Mouse (Mus musculus) limb, embryonic 15.5 days (tissue): ENCODE results near the gene Dlg5. TPM values are rescaled to one million over a fixed set of nuclear protein-coding genes. Genes with fewer than 3 reads are reported as not detected.

Source experiments
- ATAC-seq: fragments of 200-750 bp; cut with Nextera tagmentation; 2 replicates; pipeline ENCODE4 v1.8.0; 2017; ENCODE audit warnings: low read depth, moderate TSS enrichment; ENCODE audit not compliant: insufficient number of reproducible peaks, low FRiP score, low TSS enrichment
- H3K27ac ChIP-seq: fragments of 300-500 bp; sonication (generic); 2 replicates; pipeline ENCODE4 v1.5.1; 2015; ENCODE audit warnings: moderate library complexity, mild to moderate bottlenecking, inconsistent platforms
- H3K27me3 ChIP-seq: fragments of 300-500 bp; sonication (generic); 2 replicates; pipeline ENCODE4 v1.6.1; 2015; ENCODE audit warnings: inconsistent platforms
- H3K36me3 ChIP-seq: fragments of 300-500 bp; sonication (generic); 2 replicates; pipeline ENCODE4 v1.6.1; 2015; ENCODE audit warnings: inconsistent platforms
- H3K4me1 ChIP-seq: fragments of 300-500 bp; sonication (generic); 2 replicates; pipeline ENCODE4 v1.6.1; 2015; ENCODE audit warnings: inconsistent platforms
- H3K4me2 ChIP-seq: fragments of 300-500 bp; sonication (generic); 2 replicates; pipeline ENCODE4 v1.6.1; 2015; ENCODE audit warnings: mild to moderate bottlenecking, inconsistent platforms
- H3K4me3 ChIP-seq: fragments of 300-500 bp; sonication (generic); 2 replicates; pipeline ENCODE4 v1.5.1; 2015; ENCODE audit warnings: mild to moderate bottlenecking, inconsistent platforms
- H3K9ac ChIP-seq: fragments of 300-500 bp; sonication (generic); 2 replicates; pipeline ENCODE4 v1.6.1; 2015; ENCODE audit warnings: inconsistent platforms
- H3K9me3 ChIP-seq: fragments of 300-500 bp; sonication (generic); 2 replicates; pipeline ENCODE4 v1.6.1; 2016; ENCODE audit warnings: inconsistent platforms
- WGBS: fragments of 180-500 bp; shearing (Covaris S2); methylation state at CpG from one replicate; pipeline ENCODE4 v1.1.7; 2015; 5-methylcytosine and 5-hydroxymethylcytosine counted together
- polyA plus RNA-seq: library from polyadenylated mRNA; unstranded; fragments of >200 nt; fragmentation: Nextera tagmentation; extraction: Ambion mirVana; gene quantifications from 2 replicates; pipeline ENCODE4 v1.2.1, GENCODE M21; 2015

The Dlg5 gene
- polyA plus RNA-seq, 1 experiment from 2014 or later = 19.1 TPM

GRCm38 (mm10) chr14:24207360-24207752 is 38.4 kb downstream of the Dlg5 start:
- H3K27ac ChIP-seq = no peak overlapping the region
- no peak overlapping the region for H3K4me3 ChIP-seq
- no peak overlapping the region for H3K4me2 ChIP-seq
- no peaks in the 10 kb centered on the region for H3K36me3 ChIP-seq
- WGBS = 28% methylated on average over 13 of the region's 13 CpGs
- H3K4me1 ChIP-seq = peaks cover 52% of the 10 kb centered on the region
- H3K9ac ChIP-seq = no peak overlapping the region
- H3K27me3 ChIP-seq = no peaks in the 10 kb centered on the region
- no peaks in the 10 kb centered on the region for H3K9me3 ChIP-seq
- ATAC-seq = no peak

GRCm38 (mm10) chr14:24206736-24207359 is 38.9 kb downstream of the Dlg5 start:
- no peak overlapping the region for H3K4me3 ChIP-seq
- ATAC-seq = no peak
- H3K27ac ChIP-seq = no peak overlapping the region
- H3K36me3 ChIP-seq = 0 out of 2 replicates have a peak, but pooled peaks cover 3% of the 10 kb centered on the region
- H3K27me3 ChIP-seq = no peaks in the 10 kb centered on the region
- H3K4me2 ChIP-seq = no peak overlapping the region
- H3K9ac ChIP-seq = no peak overlapping the region
- peaks cover 47% of the 10 kb centered on the region for H3K4me1 ChIP-seq
- 40% methylated on average over 12 of the region's 12 CpGs for WGBS
- H3K9me3 ChIP-seq = no peaks in the 10 kb centered on the region

- H3K4me1 ChIP-seq = peaks cover 44% of the 10 kb centered on the region
Measured at GRCm38 (mm10) chr14:24206314-24206713, 39.4 kb downstream of the Dlg5 start.

GRCm38 (mm10) chr14:24205281-24205871 is 40.3 kb downstream of the Dlg5 start:
- WGBS = 27% methylated on average over 6 of the region's 6 CpGs
- Histone ChIP-seq H3K4me3 (no peak overlapping the region), H3K36me3 (peaks cover 13% of the 10 kb centered on the region; the same call in 1 of the 2 replicates), H3K4me2 (no peak overlapping the region), H3K9ac (no peak overlapping the region), H3K9me3 (no peaks in the 10 kb centered on the region), H3K27me3 (no peaks in the 10 kb centered on the region), H3K4me1 (peaks cover 39% of the 10 kb centered on the region), H3K27ac (no peak overlapping the region)
- no peak for ATAC-seq

More at GRCm38 (mm10) chr14:24206314-24206713, 39.4 kb downstream of the Dlg5 start:
- Histone ChIP-seq H3K36me3 (0 out of 2 replicates have a peak, but pooled peaks cover 7% of the 10 kb centered on the region), H3K9ac (no peak overlapping the region), H3K9me3 (no peaks in the 10 kb centered on the region), H3K27ac (no peak overlapping the region), H3K4me3 (no peak overlapping the region), H3K4me2 (no peak overlapping the region), H3K27me3 (no peaks in the 10 kb centered on the region)
- WGBS = 21% methylated on average over 7 of the region's 9 CpGs
- ATAC-seq = no peak

GRCm38 (mm10) chr14:24203210-24203609 is 42.5 kb downstream of the Dlg5 start:
- 89% methylated on average over 8 of the region's 8 CpGs for WGBS
- peaks cover 21% of the 10 kb centered on the region; the same call in 1 of the 2 replicates for H3K36me3 ChIP-seq
- H3K4me1 ChIP-seq = peaks cover 40% of the 10 kb centered on the region
- H3K9ac ChIP-seq = no peak overlapping the region
- no peaks in the 10 kb centered on the region for H3K27me3 ChIP-seq
- no peaks in the 10 kb centered on the region for H3K9me3 ChIP-seq
- no peak overlapping the region for H3K4me3 ChIP-seq
- H3K4me2 ChIP-seq = no peak overlapping the region
- H3K27ac ChIP-seq = no peak overlapping the region
- ATAC-seq = no peak

GRCm38 (mm10) chr14:24200771-24201170 is 44.9 kb downstream of the Dlg5 start:
- no peak for ATAC-seq
- WGBS = 96% methylated on average over 2 of the region's 2 CpGs
- H3K4me2 ChIP-seq = no peak overlapping the region
- H3K27ac ChIP-seq = no peak overlapping the region
- no peaks in the 10 kb centered on the region for H3K27me3 ChIP-seq
- no peak overlapping the region for H3K4me3 ChIP-seq
- peaks cover 32% of the 10 kb centered on the region for H3K4me1 ChIP-seq
- H3K9me3 ChIP-seq = no peaks in the 10 kb centered on the region
- no peak overlapping the region for H3K9ac ChIP-seq
- H3K36me3 ChIP-seq = peaks cover 25% of the 10 kb centered on the region; the same call in 1 of the 2 replicates

GRCm38 (mm10) chr14:24199732-24200131 is 46.0 kb downstream of the Dlg5 start:
- H3K36me3 ChIP-seq = peaks cover 27% of the 10 kb centered on the region; the same call in 1 of the 2 replicates
- H3K27ac ChIP-seq = no peak overlapping the region; the same call in 1 of the 2 replicates
- H3K9ac ChIP-seq = no peak overlapping the region
- H3K9me3 ChIP-seq = no peaks in the 10 kb centered on the region
- ATAC-seq = no peak
- no peaks in the 10 kb centered on the region for H3K27me3 ChIP-seq
- H3K4me1 ChIP-seq = peaks cover 27% of the 10 kb centered on the region
- WGBS = 69% methylated on average over 6 of the region's 6 CpGs
- no peak overlapping the region for H3K4me3 ChIP-seq
- no peak overlapping the region for H3K4me2 ChIP-seq

GRCm38 (mm10) chr14:24197865-24198264 is 47.9 kb downstream of the Dlg5 start:
- no peaks in the 10 kb centered on the region for H3K27me3 ChIP-seq
- peaks cover 27% of the 10 kb centered on the region; the same call in 1 of the 2 replicates for H3K36me3 ChIP-seq
- 74% methylated on average over 5 of the region's 5 CpGs for WGBS
- no peak overlapping the region for H3K9ac ChIP-seq
- peaks cover 21% of the 10 kb centered on the region for H3K4me1 ChIP-seq
- H3K4me3 ChIP-seq = no peak overlapping the region
- no peak overlapping the region for H3K27ac ChIP-seq
- H3K4me2 ChIP-seq = no peak overlapping the region
- no peak for ATAC-seq
- no peaks in the 10 kb centered on the region for H3K9me3 ChIP-seq

- no peak for ATAC-seq
- Histone ChIP-seq H3K9me3 (no peaks in the 10 kb centered on the region), H3K27ac (peak overlapping the region; percentile 54; the same call in 1 of the 2 replicates), H3K27me3 (no peaks in the 10 kb centered on the region), H3K4me1 (peaks cover 21% of the 10 kb centered on the region), H3K36me3 (peaks cover 29% of the 10 kb centered on the region; the same call in 1 of the 2 replicates), H3K9ac (no peak overlapping the region), H3K4me2 (no peak overlapping the region), H3K4me3 (no peak overlapping the region)
- WGBS = 75% methylated on average over 6 of the region's 6 CpGs
Measured at GRCm38 (mm10) chr14:24196947-24197346, 48.8 kb downstream of the Dlg5 start.

- H3K27ac ChIP-seq = no peak overlapping the region
- 92% methylated on average over 13 of the region's 13 CpGs for WGBS
- peaks cover 6% of the 10 kb centered on the region; the same call in 1 of the 2 replicates for H3K4me1 ChIP-seq
- no peaks in the 10 kb centered on the region for H3K27me3 ChIP-seq
- H3K4me3 ChIP-seq = no peak overlapping the region
- ATAC-seq = no peak
- no peak overlapping the region for H3K9ac ChIP-seq
- H3K9me3 ChIP-seq = no peaks in the 10 kb centered on the region
- peaks cover 32% of the 10 kb centered on the region for H3K36me3 ChIP-seq
- no peak overlapping the region for H3K4me2 ChIP-seq
Measured at GRCm38 (mm10) chr14:24190131-24190530, 55.6 kb downstream of the Dlg5 start.

- H3K27me3 ChIP-seq = no peaks in the 10 kb centered on the region
- no peak overlapping the region for H3K9ac ChIP-seq
- 67% methylated on average over 7 of the region's 7 CpGs for WGBS
- H3K9me3 ChIP-seq = no peaks in the 10 kb centered on the region
- no peak overlapping the region for H3K4me3 ChIP-seq
- peaks cover 6% of the 10 kb centered on the region; the same call in 1 of the 2 replicates for H3K4me1 ChIP-seq
- peaks cover 32% of the 10 kb centered on the region for H3K36me3 ChIP-seq
- no peak overlapping the region for H3K4me2 ChIP-seq
- ATAC-seq = no peak
- no peak overlapping the region for H3K27ac ChIP-seq
Measured at GRCm38 (mm10) chr14:24189598-24189997, 56.1 kb downstream of the Dlg5 start.

GRCm38 (mm10) chr14:24185514-24185913 is 60.2 kb downstream of the Dlg5 start:
- no peaks in the 10 kb centered on the region for H3K9me3 ChIP-seq
- H3K4me2 ChIP-seq = no peak overlapping the region
- no peaks in the 10 kb centered on the region for H3K27me3 ChIP-seq
- 68% methylated on average over 4 of the region's 4 CpGs for WGBS
- H3K4me3 ChIP-seq = no peak overlapping the region
- no peak overlapping the region for H3K27ac ChIP-seq
- no peak overlapping the region for H3K9ac ChIP-seq
- ATAC-seq = no peak
- H3K4me1 ChIP-seq = peaks cover 10% of the 10 kb centered on the region
- H3K36me3 ChIP-seq = peaks cover 15% of the 10 kb centered on the region
